Mouse (Mus musculus) heart, embryonic 12.5 days (tissue): ENCODE results near the gene Gm20479. TPM values are rescaled to one million over a fixed set of nuclear protein-coding genes. Genes with fewer than 3 reads are reported as not detected.

Source experiments
- ATAC-seq: fragments of 200-750 bp; cut with Nextera tagmentation; 2 replicates; pipeline ENCODE4 v1.8.0; 2017; ENCODE audit warnings: moderate TSS enrichment, moderate library complexity; ENCODE audit not compliant: insufficient number of reproducible peaks, low FRiP score
- H3K27ac ChIP-seq: fragments of 300-500 bp; sonication (generic); 2 replicates; pipeline ENCODE4 v1.5.1; 2016; ENCODE audit warnings: mild to moderate bottlenecking, moderate library complexity; ENCODE audit not compliant: poor library complexity, severe bottlenecking
- H3K27me3 ChIP-seq: fragments of 300-500 bp; sonication (generic); replicated peaks from 2 replicates; pipeline ENCODE4 v1.6.1; 2016; ENCODE audit warnings: mild to moderate bottlenecking, moderate library complexity
- H3K36me3 ChIP-seq: fragments of 300-500 bp; sonication (generic); 2 replicates; pipeline ENCODE4 v1.6.1; 2016; ENCODE audit warnings: mild to moderate bottlenecking, moderate library complexity
- H3K4me1 ChIP-seq: fragments of 300-500 bp; sonication (generic); replicated peaks from 2 replicates; pipeline ENCODE4 v1.6.1; 2016; ENCODE audit warnings: mild to moderate bottlenecking
- H3K4me2 ChIP-seq: fragments of 300-500 bp; sonication (generic); 2 replicates; pipeline ENCODE4 v1.6.1; 2016; ENCODE audit warnings: mild to moderate bottlenecking, moderate library complexity
- H3K4me3 ChIP-seq: fragments of 300-500 bp; sonication (generic); 2 replicates; pipeline ENCODE4 v1.5.1; 2016; ENCODE audit warnings: mild to moderate bottlenecking
- H3K9ac ChIP-seq: fragments of 300-500 bp; sonication (generic); 2 replicates; pipeline ENCODE4 v1.6.1; 2016; ENCODE audit warnings: mild to moderate bottlenecking, moderate library complexity
- H3K9me3 ChIP-seq: fragments of 300-500 bp; sonication (generic); replicated peaks from 2 replicates; pipeline ENCODE4 v1.6.1; 2016; ENCODE audit warnings: mild to moderate bottlenecking, moderate library complexity
- WGBS: fragments of 180-500 bp; shearing (Covaris S2); methylation state at CpG from one replicate; pipeline ENCODE4 v1.1.7; 2016; 5-methylcytosine and 5-hydroxymethylcytosine counted together
- polyA plus RNA-seq: library from polyadenylated mRNA; unstranded; fragments of >200 nt; fragmentation: Nextera tagmentation; extraction: Ambion mirVana; gene quantifications from 2 replicates; pipeline ENCODE4 v1.2.1, GENCODE M21; 2016

The Gm20479 gene
- polyA plus RNA-seq, 1 experiment from 2014 or later, result 1.2 TPM

- H3K4me2 ChIP-seq, result peak overlapping the region; percentile 61
- 9% methylated on average over 17 of the region's 17 CpGs for WGBS
- H3K4me1 ChIP-seq, result peaks cover 13% of the 10 kb centered on the region
- peaks cover 12% of the 10 kb centered on the region; the same call in 1 of the 2 replicates for H3K27me3 ChIP-seq
- peaks cover 30% of the 10 kb centered on the region for H3K36me3 ChIP-seq
- H3K27ac ChIP-seq, result no peak overlapping the region
- peak overlapping the region; percentile 29 for H3K4me3 ChIP-seq
- ATAC-seq, result peak; percentile 29; the same call in 1 of the 2 replicates
- H3K9me3 ChIP-seq, result peaks cover 10% of the 10 kb centered on the region
- H3K9ac ChIP-seq, result 0 out of 2 replicates have a peak overlapping the region, but pooled peaks have one; percentile 22
Observed at GRCm38 (mm10) chr7:27310306-27310705, 46.9 kb downstream of the Gm20479 start.

DNA sequence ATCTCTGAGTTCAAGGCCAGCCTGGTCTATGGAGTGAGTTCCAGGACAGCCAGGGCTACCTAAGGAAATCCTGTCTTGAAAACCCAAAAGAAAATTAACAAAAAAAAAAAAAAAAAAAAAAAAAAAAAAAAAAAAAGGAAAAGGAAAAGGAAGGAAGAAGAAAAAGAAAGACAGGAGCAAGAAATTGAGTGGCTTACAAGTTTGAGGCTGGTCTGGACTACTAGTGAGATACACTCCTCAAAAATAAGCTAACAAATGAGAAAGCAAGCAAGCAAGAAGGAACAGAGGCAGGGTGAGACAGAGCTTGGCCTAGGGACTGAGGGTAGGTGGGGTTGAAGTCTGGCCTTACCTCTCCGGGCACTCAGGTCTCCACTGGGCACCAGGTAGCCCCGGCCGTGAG is 47.4 kb downstream of the Gm20479 start:
- H3K36me3 ChIP-seq, result peaks cover 34% of the 10 kb centered on the region
- 38% methylated on average over 3 of the region's 3 CpGs for WGBS
- peaks cover 17% of the 10 kb centered on the region for H3K27me3 ChIP-seq
- H3K27ac ChIP-seq, result no peak overlapping the region
- no peak for ATAC-seq
- H3K9me3 ChIP-seq, result peaks cover 10% of the 10 kb centered on the region
- peaks cover 13% of the 10 kb centered on the region for H3K4me1 ChIP-seq
- no peak overlapping the region for H3K9ac ChIP-seq
- no peak overlapping the region for H3K4me3 ChIP-seq
- H3K4me2 ChIP-seq, result peak overlapping the region; percentile 61

- 11% methylated on average over 28 of the region's 28 CpGs for WGBS
- Histone ChIP-seq H3K27ac (no peak overlapping the region), H3K27me3 (peaks cover 23% of the 10 kb centered on the region), H3K4me2 (peak overlapping the region; percentile 60), H3K4me3 (peak overlapping the region; percentile 20), H3K4me1 (peaks cover 13% of the 10 kb centered on the region), H3K36me3 (peaks cover 25% of the 10 kb centered on the region), H3K9ac (no peak overlapping the region), H3K9me3 (peaks cover 1% of the 10 kb centered on the region)
- peak; percentile 54; the same call in 1 of the 2 replicates for ATAC-seq
Observed at GRCm38 (mm10) chr7:27308821-27309549, 48.2 kb downstream of the Gm20479 start.

DNA sequence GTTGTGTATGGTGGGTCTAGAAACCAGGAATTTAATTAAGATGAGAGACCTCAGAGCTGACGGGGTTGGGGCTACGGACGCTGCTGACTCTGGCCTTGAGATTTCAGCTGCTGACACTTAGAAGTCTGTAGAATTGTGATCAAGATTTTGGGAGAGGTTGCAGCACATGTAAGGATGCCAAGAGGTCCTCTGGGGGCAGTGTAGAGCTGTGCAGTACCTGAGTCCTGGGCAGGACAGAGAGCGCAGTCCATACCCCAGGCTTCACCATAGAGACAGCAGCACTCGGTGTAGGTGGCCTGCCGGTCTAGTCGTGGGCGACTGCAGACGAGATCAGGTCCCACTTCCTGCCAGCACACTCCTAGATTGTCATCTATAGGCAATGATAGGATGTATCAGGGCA is 49.7 kb downstream of the Gm20479 start:
- WGBS, result 63% methylated on average over 9 of the region's 9 CpGs
- H3K4me3 ChIP-seq, result no peak overlapping the region
- H3K27me3 ChIP-seq, result peaks cover 32% of the 10 kb centered on the region
- ATAC-seq, result no peak
- 0 out of 2 replicates have a peak, but pooled peaks cover 14% of the 10 kb centered on the region for H3K36me3 ChIP-seq
- H3K4me1 ChIP-seq, result peaks cover 13% of the 10 kb centered on the region
- no peak overlapping the region for H3K27ac ChIP-seq
- no peak overlapping the region for H3K9ac ChIP-seq
- H3K4me2 ChIP-seq, result no peak overlapping the region
- no peaks in the 10 kb centered on the region for H3K9me3 ChIP-seq

DNA sequence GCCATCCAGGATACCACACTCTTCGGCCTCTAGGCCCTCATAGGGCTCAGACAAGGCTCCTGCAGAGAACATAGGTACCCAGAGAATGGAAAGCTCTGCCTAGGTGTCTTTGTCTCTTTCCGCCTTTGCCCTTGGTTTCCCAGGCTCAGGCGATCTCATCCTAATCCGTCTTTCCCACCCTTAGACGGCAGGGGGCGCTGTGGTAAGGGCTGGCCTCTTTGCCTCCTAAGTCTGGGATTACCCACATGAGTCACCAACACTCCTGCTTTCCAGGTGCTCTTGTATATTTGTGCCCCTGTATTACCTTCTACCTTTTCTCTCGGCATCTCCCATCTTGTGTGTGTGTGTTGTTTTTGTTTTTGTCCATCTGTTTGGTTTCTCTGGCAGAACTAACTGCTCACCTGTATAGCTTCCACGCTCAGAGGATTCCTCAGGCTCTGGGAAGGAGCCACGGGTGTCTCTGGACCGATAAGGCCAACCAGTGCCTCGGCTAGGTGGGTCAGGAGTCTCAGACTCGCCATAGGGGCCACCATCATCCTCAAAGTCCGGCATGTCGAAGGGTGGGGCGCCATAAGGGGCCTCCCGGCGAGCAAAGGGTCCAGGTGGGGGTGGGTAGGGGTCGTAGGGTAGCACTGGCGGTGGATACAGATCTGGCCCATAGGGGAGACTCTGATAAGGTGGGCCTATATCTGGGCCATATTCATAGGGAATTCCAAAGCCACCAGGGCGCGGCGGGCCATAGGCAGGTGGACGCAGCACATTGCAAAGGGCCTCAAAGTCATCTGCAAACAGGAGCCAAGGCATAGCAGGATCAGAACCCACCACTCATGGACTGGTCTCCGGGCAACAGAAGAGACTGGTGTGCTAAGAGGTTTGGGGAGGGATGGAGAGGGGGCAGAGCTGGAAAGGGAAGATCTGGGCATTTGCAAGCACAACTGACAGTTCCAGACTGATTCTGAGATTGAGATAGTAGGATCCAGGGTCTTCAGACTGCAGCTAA is 50.8 kb downstream of the Gm20479 start:
- H3K4me2 ChIP-seq, result no peak overlapping the region
- peaks cover 30% of the 10 kb centered on the region for H3K27me3 ChIP-seq
- ATAC-seq, result no peak
- 0 out of 2 replicates have a peak, but pooled peaks cover 14% of the 10 kb centered on the region for H3K36me3 ChIP-seq
- H3K4me3 ChIP-seq, result no peak overlapping the region
- no peak overlapping the region for H3K27ac ChIP-seq
- 69% methylated on average over 24 of the region's 24 CpGs for WGBS
- no peaks in the 10 kb centered on the region for H3K9me3 ChIP-seq
- H3K9ac ChIP-seq, result no peak overlapping the region
- H3K4me1 ChIP-seq, result peaks cover 13% of the 10 kb centered on the region

- Histone ChIP-seq H3K9ac (no peak overlapping the region), H3K4me1 (peaks cover 8% of the 10 kb centered on the region), H3K9me3 (no peaks in the 10 kb centered on the region), H3K36me3 (0 out of 2 replicates have a peak, but pooled peaks cover 14% of the 10 kb centered on the region), H3K4me3 (no peak overlapping the region), H3K27ac (no peak overlapping the region), H3K4me2 (no peak overlapping the region), H3K27me3 (peaks cover 22% of the 10 kb centered on the region)
- no peak for ATAC-seq
- WGBS, result 79% methylated on average over 17 of the region's 17 CpGs
Observed at GRCm38 (mm10) chr7:27305091-27305730, 52.0 kb downstream of the Gm20479 start.

Other genes with a start within 250 kb of the Gm20479 start
- not detected in 2 replicates for gene Cyp2f2, start 237.5 kb downstream of the Gm20479 start, polyA plus RNA-seq
- gene Cyp2t4, start 203.7 kb downstream of the Gm20479 start, polyA plus RNA-seq, result not detected in 2 replicates
- gene Egln2, start 190.6 kb downstream of the Gm20479 start, polyA plus RNA-seq, result 56.5 and 57.4 TPM in 2 replicates
- 51.2 and 53.5 TPM in 2 replicates for gene Rab4b, start 178.5 kb downstream of the Gm20479 start, polyA plus RNA-seq
- gene Gm21983, start 176.3 kb downstream of the Gm20479 start, polyA plus RNA-seq, result 0.34 and 0.64 TPM in 2 replicates
- gene Mia, start 176.3 kb downstream of the Gm20479 start, polyA plus RNA-seq, result 0.92 TPM in 1 of 2 replicates, not detected in the other
- 2.9 and 3.2 TPM in 2 replicates for gene BC024978, start 161.6 kb downstream of the Gm20479 start, polyA plus RNA-seq
- 155 and 167 TPM in 2 replicates for gene Snrpa, start 161.1 kb downstream of the Gm20479 start, polyA plus RNA-seq
- 3.1 and 3.4 TPM in 2 replicates for gene Itpkc, start 128.8 kb downstream of the Gm20479 start, polyA plus RNA-seq
- 11.4 and 11.5 TPM in 2 replicates for gene Coq8b, start 124.4 kb downstream of the Gm20479 start, polyA plus RNA-seq
- 11.1 and 11.6 TPM in 2 replicates for gene Numbl, start 99.0 kb downstream of the Gm20479 start, polyA plus RNA-seq
- 53.9 and 57.1 TPM in 2 replicates for gene Ltbp4, start 19.7 kb downstream of the Gm20479 start, polyA plus RNA-seq
- gene Shkbp1, start 1.4 kb downstream of the Gm20479 start, polyA plus RNA-seq, result 35.4 and 39.4 TPM in 2 replicates
- gene Sptbn4, start 90.3 kb upstream of the Gm20479 start, polyA plus RNA-seq, result 0.26 TPM in 2 replicates
- 68.4 and 82.4 TPM in 2 replicates for gene Blvrb, start 90.6 kb upstream of the Gm20479 start, polyA plus RNA-seq
- gene Sertad3, start 116.3 kb upstream of the Gm20479 start, polyA plus RNA-seq, result 22.8 and 23.3 TPM in 2 replicates
- 35.3 and 35.9 TPM in 2 replicates for gene Sertad1, start 129.5 kb upstream of the Gm20479 start, polyA plus RNA-seq
- 3.3 and 3.5 TPM in 2 replicates for gene Prx, start 141.9 kb upstream of the Gm20479 start, polyA plus RNA-seq
- 0.31 and 0.39 TPM in 2 replicates for gene Hipk4, start 165.8 kb upstream of the Gm20479 start, polyA plus RNA-seq
- gene Pld3, start 195.8 kb upstream of the Gm20479 start, polyA plus RNA-seq, result 59.5 and 63.4 TPM in 2 replicates
- 36.4 and 37.4 TPM in 2 replicates for gene 2310022A10Rik, start 195.8 kb upstream of the Gm20479 start, polyA plus RNA-seq
- 85.0 and 89.4 TPM in 2 replicates for gene Akt2, start 234.1 kb upstream of the Gm20479 start, polyA plus RNA-seq